20 mouse cellular contexts compared by ENCODE assay signal in genomic region chr15:90303393-90303792, GRCm38 (mm10).
DNase-seq lines count a peak whose midpoint lies in the region; ATAC-seq and TF ChIP-seq lines count a peak whose summit lies in the region.
"Had no signal": no experiment of that assay in that cellular context is flagged by ENCODE, and none has a peak within 500 bp of the region (broad histone marks: within the 10 kb centered on the region; RNA-seq: fewer than 3 reads in every experiment).

No protein-coding gene starts in this region.

- H3K79me2 ChIP-seq in myocyte (ENCODE audit: control insufficient read depth, insufficient read depth) = no peaks in the 10 kb centered on the region

- intact Hi-C loops in left cerebral cortex, postnatal 4 days (cut with DNase I) = no loop called here

- H3K36me3 ChIP-seq in myocyte (ENCODE audit: control insufficient read depth, insufficient read depth) = no peaks in the 10 kb centered on the region
- H3K36me3 ChIP-seq: embryonic facial prominence, embryonic 10.5 days; heart, embryonic 10.5 days; hindbrain, embryonic 12.5 days had no signal

- DNase-seq in frontal cortex, postnatal 10 days (ENCODE audit: low spot score in 2 of 2) = no peak
- peak; percentile 46 for DNase-seq in left cerebral cortex, adult 11 months (ENCODE audit: low spot score)
- no peak for DNase-seq in left cerebral cortex, postnatal 4 days
- DNase-seq in brain, adult 2 months (ENCODE audit: low read depth, low spot score) = peak; percentile 87
- DNase-seq in adrenal gland, adult 18-20 months (ENCODE audit: low spot score in 2 of 2) = no peak
- DNase-seq: adrenal gland, postnatal 14 days; cerebellum, adult 2 months; cerebellum, postnatal 10 days; forebrain, postnatal 0 days; gastrocnemius, postnatal 36 days; heart, adult 18-20 months; heart, postnatal 10 days; heart, postnatal 4 days had no signal

- TF ChIP-seq POLR2A in myocyte (IDR thresholded peaks at IDR 0.05; ENCODE audit: insufficient read length, low read depth) = no peak

- no peaks in the 10 kb centered on the region for H3K27me3 ChIP-seq in myocyte (ENCODE audit: control insufficient read depth, insufficient read depth, insufficient read length)
- H3K27me3 ChIP-seq: forebrain, embryonic 13.5 days; hindbrain, embryonic 12.5 days had no signal

- no peak overlapping the region for H3ac ChIP-seq in myocyte (ENCODE audit: control insufficient read depth, insufficient read length)

- H3K4me2 ChIP-seq in myocyte (ENCODE audit: low read depth) = no peak overlapping the region
- H3K4me2 ChIP-seq: forebrain, embryonic 13.5 days; hindbrain, embryonic 12.5 days had no signal

- peak; percentile 98 for ATAC-seq in frontal cortex, adult (ENCODE audit: low TSS enrichment)
- ATAC-seq: forebrain, embryonic 13.5 days; forebrain, postnatal 0 days; hindbrain, embryonic 16.5 days had no signal

- H3K4me3 ChIP-seq in myocyte = no peak overlapping the region
- H3K4me3 ChIP-seq: embryonic facial prominence, embryonic 10.5 days; forebrain, embryonic 13.5 days; heart, embryonic 10.5 days; hindbrain, embryonic 12.5 days had no signal

TF ChIP-seq in myocyte, 11 proteins besides CTCF, POLR2A, EP300 and RAD21:
- no peak for TF ChIP-seq TCF12 (IDR thresholded peaks at IDR 0.05; ENCODE audit: insufficient read depth, poor library complexity, severe bottlenecking)
- TF ChIP-seq SRF (IDR thresholded peaks at IDR 0.05; ENCODE audit: control insufficient read depth, insufficient read length, low read depth) = no peak
- TF ChIP-seq CEBPB (IDR thresholded peaks at IDR 0.05; ENCODE audit: insufficient read depth, poor library complexity, severe bottlenecking) = peak; percentile 81

Comparison
In these comparisons a context has a peak if more than half of its experiments do, and no peak if none do; other contexts are left out.
1. DNase-seq: peak in left cerebral cortex, adult 11 months (single experiment) and brain, adult 2 months (single experiment); none in frontal cortex, postnatal 10 days (0 of 2), left cerebral cortex, postnatal 4 days (single experiment) and adrenal gland, adult 18-20 months (0 of 2).